Mouse (Mus musculus): ENCODE results near the gene Sox18.

The Sox18 gene

DNA sequence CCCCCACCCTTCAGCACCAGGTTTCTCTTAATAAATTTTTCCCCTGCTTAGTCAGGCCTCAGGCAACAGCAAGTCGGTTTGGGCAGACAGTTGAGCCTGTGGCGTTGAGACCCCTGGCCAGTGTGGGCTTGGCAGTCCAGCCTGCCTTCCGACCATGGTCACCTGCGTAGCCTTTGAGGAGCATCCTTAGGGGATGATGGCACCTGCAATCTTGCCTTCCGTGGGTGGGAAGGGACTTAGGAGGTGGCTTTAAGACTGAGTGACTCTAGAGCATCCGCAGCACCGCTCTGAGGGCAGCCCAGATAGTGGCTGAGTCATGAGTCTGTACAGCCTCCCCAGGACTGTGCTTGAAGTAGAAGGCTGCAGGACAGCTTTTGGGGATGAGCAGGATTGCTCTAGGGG is 9.3 kb upstream of the Sox18 start:
- no peak for DNase-seq (ENCODE audit: low spot score)

DNA sequence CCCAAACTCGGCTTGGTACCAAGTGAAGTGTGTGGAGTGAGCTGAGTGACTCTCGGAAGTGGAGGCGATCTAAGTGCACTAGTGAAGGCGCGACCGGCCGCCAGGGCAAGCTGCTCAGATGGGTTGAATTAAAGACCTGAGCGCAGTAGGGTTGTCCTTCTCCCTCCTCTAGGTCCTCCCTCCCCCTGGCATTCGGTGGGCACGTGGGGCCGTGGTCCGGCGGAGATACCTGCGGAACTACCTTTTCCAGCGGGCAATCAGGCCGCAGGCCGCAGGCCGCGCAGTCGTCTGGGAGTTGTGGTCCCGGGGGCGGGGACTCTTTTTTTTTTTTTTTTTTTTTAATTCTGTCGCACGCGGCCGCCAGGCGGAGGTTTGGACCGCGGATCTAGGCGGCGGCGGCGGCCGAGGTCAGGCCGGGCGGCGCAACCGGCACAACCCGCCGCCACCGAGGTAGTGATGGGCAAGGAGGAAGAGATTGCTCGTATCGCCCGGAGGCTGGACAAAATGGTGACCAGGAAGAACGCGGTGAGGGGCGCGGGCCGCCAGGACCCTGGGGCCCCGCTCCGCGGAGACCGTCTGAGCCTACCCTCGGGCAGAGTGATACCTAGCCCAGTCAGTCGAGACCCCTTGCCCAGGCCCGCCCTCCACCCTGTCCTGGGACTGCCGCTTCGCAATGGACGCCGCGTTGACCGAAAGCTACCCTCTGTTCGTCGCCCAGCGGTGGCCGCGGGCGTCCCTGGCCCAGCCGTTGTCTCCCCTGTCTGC is 8.7 kb upstream of the Sox18 start, which contains the start of gene Tcea2:
Tcea2 (plus strand) TSS at position 360 of the 765 bp plus-strand sequence.
- peak; percentile 75 for DNase-seq (ENCODE audit: low spot score)

DNA sequence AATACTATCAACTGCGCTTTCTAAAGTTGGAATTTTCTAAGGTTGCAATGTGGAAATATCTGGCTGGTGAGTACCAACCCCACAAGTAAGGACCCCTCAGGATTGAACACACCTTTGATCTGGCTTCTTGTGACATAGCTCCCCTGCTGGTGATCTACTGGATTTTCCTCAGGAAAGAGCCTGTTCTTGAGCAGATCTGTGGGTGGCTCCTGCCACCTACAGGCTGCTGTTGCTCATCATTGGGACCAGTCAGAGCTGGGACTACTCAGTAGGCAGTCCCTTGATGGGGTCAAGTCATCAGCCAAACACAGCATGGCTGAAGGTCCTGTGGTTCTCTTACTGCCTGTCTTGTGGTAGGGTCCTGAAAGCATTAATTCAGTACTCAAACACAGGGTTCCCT is 7.3 kb upstream of the Sox18 start:
- peak; percentile 74 for DNase-seq (ENCODE audit: low spot score)

DNA sequence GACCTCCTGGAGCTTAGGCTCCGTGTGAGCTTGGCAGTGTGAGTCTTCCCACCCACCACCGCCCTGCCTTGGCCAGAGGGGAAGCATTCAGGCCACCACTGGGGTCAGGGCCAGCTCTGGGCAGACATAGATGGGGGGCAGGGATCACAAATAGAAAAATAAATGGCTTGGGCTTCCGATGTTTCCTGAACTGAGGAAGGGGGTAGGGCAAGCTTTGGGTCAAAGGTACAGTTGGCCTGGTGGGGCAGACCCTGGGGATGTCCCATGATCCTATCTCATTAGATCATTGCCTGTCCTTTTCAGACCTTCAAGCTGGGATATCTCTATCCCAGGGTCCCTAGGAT is 6.3 kb upstream of the Sox18 start:
- DNase-seq (ENCODE audit: low spot score), result no peak

DNA sequence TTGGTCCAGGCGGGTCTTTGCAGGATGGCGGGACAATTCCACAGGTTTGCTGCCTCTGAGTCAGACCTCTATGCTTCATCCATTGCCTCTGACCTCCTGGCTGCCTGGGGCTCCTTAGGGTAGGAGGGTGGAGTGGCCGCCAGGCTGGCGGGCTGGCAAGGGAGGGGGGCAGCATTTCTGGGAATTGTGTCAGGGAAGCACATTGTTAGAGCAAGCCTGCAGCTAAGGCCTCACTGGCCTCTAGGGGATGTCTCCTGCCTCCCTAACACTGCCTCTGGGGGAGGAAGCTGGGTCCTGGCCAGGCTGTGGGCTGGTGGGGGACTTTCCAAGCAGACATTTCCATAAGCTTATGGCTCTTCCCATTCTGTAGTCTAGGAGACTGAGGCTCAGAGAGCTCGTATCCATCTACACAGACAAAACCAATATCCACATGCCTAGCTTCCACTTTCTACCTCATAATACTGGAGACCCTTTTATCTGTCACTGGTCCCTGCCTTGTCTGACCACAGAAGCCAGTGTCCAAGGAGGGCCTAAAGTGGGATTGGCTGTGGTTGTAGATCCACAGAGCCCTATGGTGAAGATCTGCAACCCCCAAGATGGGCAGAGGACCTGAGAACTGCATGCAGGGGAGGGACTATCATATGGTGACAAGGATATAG is 5.8 kb upstream of the Sox18 start:
- no peak for DNase-seq (ENCODE audit: low spot score)

DNA sequence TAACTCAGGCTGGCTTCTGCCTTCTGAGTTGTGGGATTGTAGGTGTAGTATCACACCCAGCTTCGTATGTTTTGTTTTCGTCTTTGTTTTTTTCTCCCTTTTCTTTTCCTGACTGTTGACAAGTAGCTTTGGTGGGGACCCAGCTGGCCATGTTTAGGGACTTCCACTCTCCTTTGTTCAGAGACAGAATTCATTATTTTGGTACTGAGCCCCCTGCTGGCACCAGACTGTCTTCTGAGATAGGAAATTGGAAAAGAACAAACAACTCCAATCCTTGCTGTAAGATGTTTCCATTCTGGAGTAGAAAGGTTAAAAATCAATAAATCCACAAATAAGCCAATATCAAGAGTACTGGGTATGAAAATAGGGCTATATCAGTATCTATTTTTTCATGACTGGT is 5.0 kb upstream of the Sox18 start:
- no peak for DNase-seq (ENCODE audit: low spot score)

DNA sequence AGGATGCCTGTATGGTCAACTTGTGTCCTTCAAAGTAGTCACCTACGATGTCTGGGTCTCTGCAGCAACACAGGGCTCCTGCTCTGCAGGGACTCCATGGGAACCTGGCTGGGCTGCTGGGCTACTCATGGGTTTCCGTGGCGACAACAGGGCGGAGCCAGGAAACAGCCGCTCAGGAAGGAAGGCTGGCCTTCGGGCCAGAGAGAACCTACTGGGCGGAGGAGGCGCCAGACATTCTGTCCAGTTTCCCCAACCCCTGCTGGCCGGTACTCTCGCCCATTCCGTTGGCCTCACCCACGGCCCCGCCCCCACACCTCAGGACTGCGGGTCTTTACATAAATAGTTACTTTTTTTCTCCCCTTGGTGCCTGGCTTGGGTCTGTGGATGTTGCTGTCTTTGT is 4.0 kb upstream of the Sox18 start:
- peak; percentile 88 for DNase-seq (ENCODE audit: low spot score)

DNA sequence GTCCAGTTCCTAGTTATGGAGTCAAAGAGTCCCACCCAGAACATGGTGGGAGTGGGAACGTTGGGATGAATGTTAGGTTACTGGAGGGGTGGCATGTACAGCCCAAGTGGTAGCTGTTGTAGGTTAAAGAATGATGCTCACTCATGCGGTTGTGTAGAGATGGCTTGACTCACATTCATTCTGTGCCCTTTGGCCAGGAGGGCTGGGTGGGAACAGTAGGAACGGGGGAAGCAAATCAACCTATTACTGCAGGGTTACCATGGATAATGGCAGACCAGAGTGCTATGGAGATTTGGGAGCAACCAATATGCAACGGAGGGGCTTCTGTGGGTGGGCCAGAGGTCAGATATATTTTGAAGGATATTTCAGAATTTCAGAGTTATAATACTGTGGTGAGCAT is 3.5 kb upstream of the Sox18 start:
- no peak for DNase-seq (ENCODE audit: low spot score)

DNA sequence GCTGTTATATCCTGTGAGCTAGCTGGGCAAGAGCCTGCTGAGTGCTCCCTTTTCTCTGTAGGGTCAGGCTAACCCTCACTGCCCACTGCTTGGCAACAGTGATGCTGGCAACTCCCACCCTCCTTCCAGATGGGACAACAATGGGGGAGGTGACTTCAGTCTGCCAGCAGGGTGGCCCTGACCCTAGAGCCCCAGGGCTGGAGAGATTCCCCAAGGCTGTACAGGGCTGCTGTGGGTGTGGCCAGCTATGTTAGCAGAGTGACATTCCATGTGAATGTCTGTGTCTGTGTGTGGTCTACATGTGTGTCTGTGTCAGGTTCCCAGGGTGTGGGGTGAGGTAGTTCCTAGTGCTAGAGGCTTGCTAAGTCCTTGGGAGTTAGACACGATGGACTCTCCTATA is 2.1 kb upstream of the Sox18 start:
- peak; percentile 75 for DNase-seq (ENCODE audit: low spot score)

DNA sequence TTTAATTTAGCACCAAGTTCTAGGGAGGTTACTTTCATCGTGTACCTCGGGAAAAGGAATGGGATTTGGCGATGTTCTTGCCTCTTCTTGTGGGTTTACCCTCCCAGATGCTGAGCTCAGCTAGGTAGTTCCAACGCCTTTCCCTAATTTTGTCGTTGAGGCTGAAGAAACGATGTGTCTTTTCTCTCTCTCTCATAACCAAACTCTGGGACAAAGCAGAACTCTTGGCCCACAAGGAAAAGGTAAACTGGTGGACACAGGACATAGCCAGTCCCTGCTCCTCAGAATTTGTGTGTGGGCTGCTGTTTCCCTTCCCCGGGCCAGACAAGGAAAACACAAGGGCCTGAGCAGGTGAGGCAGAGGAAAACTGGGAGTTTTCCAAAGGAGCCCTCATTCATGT is 544 bp upstream of the Sox18 start:
- DNase-seq (ENCODE audit: low spot score), result peak; percentile 42

DNA sequence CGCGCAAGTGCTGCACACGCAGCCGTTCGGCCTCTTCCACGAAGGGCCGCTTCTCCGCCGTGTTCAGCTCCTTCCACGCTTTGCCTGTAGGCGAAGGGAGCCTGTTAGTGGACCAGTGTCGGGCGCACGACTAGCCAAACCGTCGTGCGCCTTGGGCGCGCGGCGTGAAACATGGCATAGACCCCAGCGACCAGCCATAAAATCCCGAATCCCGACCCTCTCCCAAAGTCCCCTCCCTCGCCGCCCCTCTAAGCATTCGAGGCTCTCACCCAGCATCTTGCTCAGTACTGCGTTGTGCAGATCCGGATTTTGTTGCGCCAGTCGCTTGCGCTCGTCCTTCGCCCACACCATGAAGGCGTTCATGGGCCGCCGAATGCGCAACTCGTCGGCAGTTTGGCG is 528 bp downstream of the Sox18 start:
- peak; percentile 53 for DNase-seq (ENCODE audit: low spot score)

DNA sequence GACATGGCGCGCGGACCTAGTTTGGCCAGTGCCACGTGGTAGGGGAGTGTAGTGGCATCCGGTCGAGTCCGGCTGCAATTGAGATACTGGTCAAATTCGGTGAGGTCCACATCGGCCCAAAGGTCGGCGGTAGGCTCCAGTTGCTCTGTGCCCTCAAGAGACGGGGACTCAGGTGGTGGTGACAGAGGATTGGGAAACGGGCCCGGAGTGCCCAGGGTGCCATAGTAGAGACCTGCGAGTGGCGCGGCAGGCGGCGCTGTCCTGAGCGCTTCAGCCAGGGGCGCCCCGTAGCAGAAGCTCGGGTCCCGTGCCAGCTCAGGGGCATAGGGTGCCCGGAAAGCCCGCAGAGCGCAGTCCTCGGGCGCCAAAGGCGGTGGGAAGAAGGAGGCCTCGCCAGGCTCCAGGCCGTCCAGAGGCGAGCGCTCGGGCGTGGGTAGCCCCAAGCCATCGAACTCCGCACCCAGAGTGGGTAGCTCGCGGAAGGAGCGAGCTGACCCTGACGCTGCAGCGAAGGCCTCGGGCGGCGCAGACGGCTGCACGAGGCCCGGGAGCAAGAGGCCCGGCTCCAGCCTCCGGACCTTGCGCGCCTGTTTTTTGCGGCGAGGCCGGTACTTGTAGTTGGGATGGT is 1.0 kb downstream of the Sox18 start:
- DNase-seq (ENCODE audit: low spot score), result peak; percentile 62

DNA sequence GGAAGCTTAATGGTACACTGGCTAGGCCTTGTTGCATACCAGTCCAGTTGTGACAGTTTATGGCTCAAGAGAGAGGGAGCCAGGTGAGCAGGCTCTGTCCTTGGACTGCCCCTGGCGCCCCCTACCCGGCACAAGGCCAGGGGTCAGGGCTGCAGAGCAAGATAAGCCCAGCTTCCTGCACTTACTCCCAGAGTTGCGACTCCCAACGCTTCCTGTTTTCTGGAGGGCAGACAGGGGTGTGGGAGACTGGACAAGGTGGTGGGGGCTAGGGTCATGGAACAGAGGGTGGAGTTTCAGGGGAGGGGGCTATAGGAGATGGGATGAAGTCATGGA is 8.2 kb downstream of the Sox18 start:
- peak; percentile 46 for DNase-seq (ENCODE audit: low spot score)

DNA sequence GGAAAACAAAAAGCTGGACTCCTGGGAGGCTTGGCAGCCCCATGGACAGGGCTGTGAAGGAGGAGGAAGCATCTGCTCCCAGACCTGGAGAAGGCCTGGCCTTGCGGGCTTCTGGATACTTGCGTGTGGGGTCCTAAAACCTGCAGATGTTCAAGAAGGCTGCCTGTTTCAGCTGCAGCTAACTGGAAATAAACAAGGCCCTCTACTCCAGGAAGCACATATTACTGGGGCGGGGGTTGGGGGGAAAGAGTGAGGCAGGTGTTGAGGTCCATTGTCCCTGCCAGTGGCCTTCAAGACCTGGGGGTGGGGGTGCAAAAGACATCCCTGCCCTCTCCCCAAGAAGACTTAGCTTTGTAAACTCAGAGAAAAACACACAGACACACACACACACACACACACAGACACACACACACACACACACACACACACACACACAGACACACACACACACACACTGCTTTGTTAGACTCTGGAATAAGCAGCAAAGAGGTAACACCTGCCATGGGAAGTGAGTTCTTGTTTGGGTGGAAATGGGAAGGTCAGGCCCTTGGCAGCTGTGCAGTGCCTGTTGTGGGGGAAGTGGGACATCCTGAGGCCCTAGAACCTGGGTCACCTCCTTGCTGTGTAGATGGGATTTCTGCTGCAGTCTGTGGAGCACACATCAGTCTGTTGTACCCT is 8.7 kb downstream of the Sox18 start:
- no peak for DNase-seq (ENCODE audit: low spot score)

DNA sequence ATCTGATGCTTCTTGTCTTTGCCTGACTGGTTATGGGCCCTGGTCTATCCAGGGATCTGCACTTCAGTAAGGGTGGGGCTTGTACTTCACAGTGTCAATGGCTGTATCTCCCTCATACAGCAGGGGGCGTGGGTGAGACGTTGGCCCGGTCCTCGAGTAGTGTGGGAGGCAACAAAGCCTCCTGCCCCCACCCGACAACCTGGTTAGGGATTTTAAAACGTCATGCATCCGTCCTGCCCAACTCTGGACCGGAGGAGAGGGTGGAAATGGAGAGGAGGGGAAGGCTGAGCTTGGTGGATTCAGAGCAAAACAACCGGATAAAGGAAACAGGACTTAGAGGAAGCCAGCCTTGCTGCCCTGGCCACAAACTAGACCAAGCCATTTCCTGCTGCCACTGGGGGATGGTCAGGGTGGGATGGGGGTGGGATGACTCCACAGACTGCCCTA is 11.8 kb downstream of the Sox18 start:
- DNase-seq (ENCODE audit: low spot score), result peak; percentile 90

DNA sequence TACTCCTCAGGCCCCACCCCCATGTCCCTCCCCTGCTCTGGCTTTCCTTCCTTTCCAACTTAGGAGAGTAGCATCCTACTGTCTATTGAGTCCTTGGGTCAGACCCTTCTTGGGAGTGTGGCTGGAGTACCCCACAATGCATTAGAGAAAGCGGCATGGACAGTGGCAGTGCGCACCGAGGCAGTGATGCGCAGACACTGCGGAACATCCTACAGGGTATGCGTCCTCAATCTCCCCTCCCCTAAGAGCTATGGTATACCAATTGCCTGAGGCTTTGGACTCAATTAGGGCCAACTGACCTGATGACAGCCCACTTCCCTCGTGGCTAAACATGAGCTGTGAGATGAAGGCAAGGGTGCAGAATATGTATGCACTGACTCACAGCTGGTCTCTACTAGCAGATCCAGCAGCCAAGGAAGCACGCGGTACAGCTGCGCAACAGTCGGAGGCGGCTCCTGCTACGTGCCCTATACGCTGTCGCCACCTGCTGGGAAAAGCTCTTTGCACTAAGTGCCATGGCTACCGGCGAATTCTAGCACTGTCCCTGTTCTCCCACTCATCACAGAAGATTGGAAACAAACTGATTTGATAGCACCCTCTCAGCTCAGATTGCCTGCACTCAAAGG is 12.4 kb downstream of the Sox18 start:
- DNase-seq (ENCODE audit: low spot score), result peak; percentile 87

DNA sequence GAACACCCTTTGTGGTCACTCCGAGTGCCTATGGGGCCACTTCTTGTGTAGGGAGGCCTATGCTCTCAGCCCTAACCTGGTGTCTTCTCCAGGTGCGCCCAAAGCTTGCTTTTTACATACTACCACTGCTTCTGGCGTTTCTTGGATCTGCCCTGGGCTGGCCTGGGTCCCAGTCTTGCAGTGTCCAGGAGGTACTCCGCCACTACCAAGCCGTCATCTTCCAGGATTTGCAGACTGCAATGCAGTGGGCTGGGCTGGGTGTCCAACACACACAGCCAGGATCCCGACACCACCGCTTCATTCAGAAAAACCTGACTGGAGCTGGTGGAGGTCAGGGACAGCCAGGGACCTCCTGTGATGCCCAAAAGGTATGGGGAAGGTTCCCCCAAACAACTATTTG is 12.9 kb downstream of the Sox18 start:
- peak; percentile 46 for DNase-seq (ENCODE audit: low spot score)

DNA sequence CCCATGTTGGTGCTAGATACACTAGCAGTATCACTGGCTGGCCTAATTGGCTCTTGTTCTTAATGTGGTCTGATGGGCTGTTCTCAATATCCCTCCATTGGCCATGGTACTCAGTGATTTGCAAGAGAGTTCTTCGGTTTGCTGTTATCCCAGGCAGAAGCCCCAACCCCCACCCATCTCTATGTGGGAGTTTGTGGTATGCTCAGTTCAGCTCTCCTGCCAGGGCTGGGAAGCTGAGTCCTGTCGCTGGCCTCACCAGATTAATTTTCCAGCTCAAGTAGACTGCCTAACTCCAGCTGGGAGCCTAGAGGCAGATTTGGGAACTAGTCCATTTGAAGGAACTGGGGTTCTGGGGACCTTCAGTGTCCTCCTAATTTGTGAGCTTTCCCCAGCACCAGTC is 14.0 kb downstream of the Sox18 start:
- DNase-seq (ENCODE audit: low spot score), result peak; percentile 46

DNA sequence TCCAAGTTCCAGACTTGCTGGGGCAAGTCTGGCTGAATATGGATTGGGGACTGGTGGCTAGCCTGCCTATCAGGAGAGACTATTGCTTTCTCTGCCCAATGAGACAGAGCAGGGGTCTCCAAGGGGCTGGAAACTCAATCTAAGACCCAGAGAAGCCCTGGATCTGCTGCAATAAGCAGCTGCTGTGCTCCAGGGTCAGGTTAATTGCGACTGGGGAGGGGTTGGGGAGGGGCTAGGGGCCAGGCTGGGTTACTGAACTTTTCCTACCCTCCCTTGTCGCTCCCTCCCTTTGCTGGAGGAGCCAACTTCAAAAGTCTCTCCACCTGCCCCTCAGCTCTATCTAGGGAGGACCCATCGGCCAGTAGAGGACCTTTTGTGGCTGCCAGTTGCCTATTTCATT is 14.7 kb downstream of the Sox18 start, which contains the start of gene Gm29797:
Gm29797 (plus strand) TSS at position 301 of the 400 bp plus-strand sequence.
- DNase-seq (ENCODE audit: low spot score), result no peak

DNA sequence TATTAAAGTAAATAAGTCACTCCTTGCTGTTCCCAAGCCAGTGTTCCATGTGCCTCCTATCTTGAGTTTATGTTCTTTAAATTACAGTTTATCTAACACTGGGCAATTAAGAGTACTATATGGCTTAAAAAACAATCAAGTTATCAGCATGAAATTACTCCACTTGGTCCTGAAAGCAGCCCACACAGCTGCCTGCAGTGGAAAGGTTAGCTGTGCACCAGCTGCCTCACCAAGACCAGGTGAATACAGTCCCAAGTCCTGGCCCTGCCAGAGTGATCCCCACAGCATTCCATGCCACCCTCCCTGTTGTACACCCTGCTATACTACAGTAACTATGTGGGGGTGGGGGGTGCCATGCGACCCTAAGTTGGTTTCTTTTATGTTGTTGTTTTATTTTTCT is 17.9 kb downstream of the Sox18 start:
- no peak for DNase-seq (ENCODE audit: low spot score)

DNA sequence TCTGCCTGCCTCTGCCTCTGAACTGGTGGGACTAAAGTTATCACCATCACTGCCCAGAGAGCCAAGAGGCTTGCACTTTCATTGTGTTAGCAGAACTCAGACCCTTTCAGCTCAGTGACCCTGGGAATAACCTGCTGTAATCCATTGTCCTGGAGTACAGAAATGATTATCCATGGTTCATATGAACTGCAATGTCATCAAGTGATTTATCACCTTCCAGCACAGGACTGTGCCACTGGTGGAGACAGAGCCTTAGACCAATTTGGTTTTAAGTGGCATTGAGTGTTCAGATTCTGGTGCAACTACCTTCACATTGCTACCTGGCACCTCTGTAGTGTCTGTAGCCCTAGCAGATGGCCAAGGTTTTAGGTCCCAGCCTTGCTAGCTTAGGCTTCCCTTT is 18.4 kb downstream of the Sox18 start:
- DNase-seq (ENCODE audit: low spot score), result no peak

DNA sequence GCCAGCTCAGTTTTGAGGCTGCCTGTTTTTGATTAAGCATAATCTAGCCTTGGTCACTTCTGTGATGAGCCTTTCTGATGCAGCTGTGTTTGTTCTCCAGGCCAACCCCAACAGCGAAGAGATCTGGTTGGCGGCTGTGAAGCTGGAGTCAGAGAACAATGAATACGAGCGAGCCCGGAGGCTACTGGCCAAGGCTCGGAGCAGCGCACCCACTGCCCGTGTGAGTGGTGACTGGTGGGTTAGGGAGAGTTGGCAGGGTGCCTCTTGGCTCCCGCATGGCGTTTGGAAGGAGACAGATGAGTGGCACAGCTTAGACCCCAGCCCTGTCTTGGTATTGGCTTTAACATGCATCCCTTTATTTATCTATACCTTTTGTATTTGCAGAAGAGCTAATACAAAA is 22.5 kb downstream of the Sox18 start:
- peak; percentile 41 for DNase-seq (ENCODE audit: low spot score)

Data from testis, postnatal 10 days (tissue).